Mouse (Mus musculus): Measurements from ENCODE around the gene Ssc5d. TPM values are rescaled to one million over a fixed set of nuclear protein-coding genes. Genes with fewer than 3 reads are reported as not detected.

Gene Ssc5d
- polyA plus RNA-seq, 1 experiment from 2014 or later = 2.6 TPM

DNA sequence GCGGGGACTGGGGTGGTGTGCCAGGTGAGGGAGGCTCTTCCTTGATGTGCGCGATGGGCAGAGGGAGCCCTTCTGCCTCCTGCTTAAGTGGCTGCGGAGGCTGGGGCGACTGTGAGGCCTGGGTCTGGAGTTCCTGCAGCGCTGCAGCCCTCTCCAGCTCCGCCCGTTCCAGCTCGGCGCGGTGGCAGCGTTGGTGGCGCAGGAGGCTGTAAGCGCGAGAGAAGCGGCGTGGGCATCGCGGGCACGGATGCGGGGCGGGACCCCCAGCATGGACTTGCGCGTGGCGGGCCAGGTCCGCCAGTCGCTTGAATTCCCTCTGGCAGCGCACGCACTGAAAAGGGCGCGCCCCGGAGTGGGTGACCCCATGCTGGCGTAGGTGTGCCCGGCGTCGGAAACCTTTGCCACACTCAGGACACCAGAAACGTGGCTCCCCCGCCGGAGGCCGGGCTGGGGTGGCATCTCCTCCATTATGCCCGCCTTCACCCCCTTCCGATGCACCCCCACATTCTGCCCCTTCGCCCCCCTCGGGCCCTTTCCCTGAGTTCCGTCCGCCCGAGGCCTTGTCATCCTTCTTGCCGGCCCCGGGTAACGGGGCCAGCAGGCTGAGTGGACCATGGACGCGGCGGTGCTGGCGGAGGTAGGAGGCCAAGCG, 67.9 kb downstream of the Ssc5d start:
- no peak overlapping the region for H3K9ac ChIP-seq (ENCODE audit: low read depth, low read length)
- H3K4me2 ChIP-seq (replicated peaks; ENCODE audit: low read depth) = no peak overlapping the region
- WGBS = 68% methylated on average over 54 of the region's 55 CpGs
- peaks cover 16% of the 10 kb centered on the region; the same call in 1 of the 2 replicates for H3K36me3 ChIP-seq (ENCODE audit: control insufficient read depth, insufficient read depth)
- H3K4me3 ChIP-seq (ENCODE audit: low read depth, low read length) = no peak overlapping the region
- H3K4me1 ChIP-seq (replicated peaks; ENCODE audit: control insufficient read depth, insufficient read depth, low read length) = no peaks in the 10 kb centered on the region
- no peak overlapping the region for H3K27ac ChIP-seq (ENCODE audit: low read depth, low read length)
- TF ChIP-seq CTCF (IDR thresholded peaks at IDR 0.05; ENCODE audit: low read depth) = no peak
- no peak for ATAC-seq
- no peaks in the 10 kb centered on the region for H3K27me3 ChIP-seq (replicated peaks; ENCODE audit: control insufficient read depth, insufficient read depth, low read length)
- 0 out of 2 replicates have a peak, but pooled peaks cover 3% of the 10 kb centered on the region for H3K9me3 ChIP-seq (ENCODE audit: control insufficient read depth)

DNA sequence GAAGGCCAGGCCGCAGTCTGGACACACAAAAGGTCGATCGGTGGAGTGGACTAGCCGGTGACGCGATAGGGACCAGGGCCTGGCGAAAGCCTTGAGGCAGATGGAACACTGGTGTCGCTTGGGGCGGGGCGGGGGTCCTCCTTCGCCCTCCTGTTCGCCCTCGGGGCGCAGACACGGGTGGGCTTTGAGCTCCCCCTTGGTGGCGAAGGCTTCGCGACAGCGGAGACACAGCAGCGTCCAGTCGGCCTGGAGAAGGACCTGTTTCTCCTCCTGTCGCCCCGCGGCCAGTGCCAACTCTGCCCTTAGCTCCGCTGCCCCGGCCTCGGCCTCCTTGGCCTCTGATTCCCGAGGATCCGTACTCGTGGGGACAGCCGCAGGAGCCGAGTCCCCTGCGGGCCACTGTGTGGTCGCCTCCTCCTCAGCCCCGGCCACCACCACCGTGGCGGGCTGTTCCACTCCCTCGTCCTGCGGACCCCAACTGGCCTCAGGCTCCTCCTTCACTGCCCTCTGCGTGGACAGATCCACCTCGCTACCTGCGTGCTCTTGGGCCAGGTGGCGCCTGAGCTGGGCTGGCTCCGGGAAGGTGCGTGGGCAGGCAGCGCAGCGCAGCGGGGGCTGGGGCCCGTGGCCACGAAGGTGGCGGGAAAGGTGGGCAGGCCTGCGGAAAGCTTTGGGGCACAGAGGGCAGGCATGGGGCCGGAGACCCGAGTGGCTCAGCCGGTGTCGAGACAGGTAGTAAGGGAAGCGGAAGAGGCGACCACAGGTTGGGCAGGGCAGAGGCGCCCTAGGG, 68.6 kb downstream of the Ssc5d start:
- Histone ChIP-seq H3K9ac (ENCODE audit: low read depth, low read length) (no peak overlapping the region), H3K4me1 (replicated peaks; ENCODE audit: control insufficient read depth, insufficient read depth, low read length) (no peaks in the 10 kb centered on the region), H3K4me2 (replicated peaks; ENCODE audit: low read depth) (no peak overlapping the region), H3K36me3 (ENCODE audit: control insufficient read depth, insufficient read depth) (peaks cover 16% of the 10 kb centered on the region; the same call in 1 of the 2 replicates), H3K27ac (ENCODE audit: low read depth, low read length) (no peak overlapping the region), H3K27me3 (replicated peaks; ENCODE audit: control insufficient read depth, insufficient read depth, low read length) (no peaks in the 10 kb centered on the region), H3K9me3 (ENCODE audit: control insufficient read depth) (0 out of 2 replicates have a peak, but pooled peaks cover 3% of the 10 kb centered on the region), H3K4me3 (ENCODE audit: low read depth, low read length) (no peak overlapping the region)
- no peak for TF ChIP-seq CTCF (IDR thresholded peaks at IDR 0.05; ENCODE audit: low read depth)
- ATAC-seq = no peak
- WGBS = 72% methylated on average over 59 of the region's 59 CpGs

Other genes starting within 250 kb of the Ssc5d start
- 43.3 and 45.6 TPM in 2 replicates for gene Hspbp1, start 240.7 kb upstream of the Ssc5d start, polyA plus RNA-seq (2015; fragmentation: Nextera tagmentation; extraction: Ambion mirVana)
- 0.89 and 0.98 TPM in 2 replicates for gene Brsk1, start 235.2 kb upstream of the Ssc5d start, polyA plus RNA-seq (2015; fragmentation: Nextera tagmentation; extraction: Ambion mirVana)
- 20.7 and 21.5 TPM in 2 replicates for gene Tmem150b, start 200.5 kb upstream of the Ssc5d start, polyA plus RNA-seq (2015; fragmentation: Nextera tagmentation; extraction: Ambion mirVana)
- gene Kmt5c, start 185.7 kb upstream of the Ssc5d start, polyA plus RNA-seq (2015; fragmentation: Nextera tagmentation; extraction: Ambion mirVana) = 35.8 and 40.2 TPM in 2 replicates
- gene Cox6b2, start 172.7 kb upstream of the Ssc5d start, polyA plus RNA-seq (2015; fragmentation: Nextera tagmentation; extraction: Ambion mirVana) = 48.5 and 48.8 TPM in 2 replicates
- not detected in 2 replicates for gene Fam71e2, start 154.5 kb upstream of the Ssc5d start, polyA plus RNA-seq (2015; fragmentation: Nextera tagmentation; extraction: Ambion mirVana)
- gene Il11, start 142.9 kb upstream of the Ssc5d start, polyA plus RNA-seq (2015; fragmentation: Nextera tagmentation; extraction: Ambion mirVana) = 0.12 and 0.30 TPM in 2 replicates
- 0.59 TPM in 1 of 2 replicates, not detected in the other for gene Tmem190, start 142.8 kb upstream of the Ssc5d start, polyA plus RNA-seq (2015; fragmentation: Nextera tagmentation; extraction: Ambion mirVana)
- gene Tmem238, start 136.1 kb upstream of the Ssc5d start, polyA plus RNA-seq (2015; fragmentation: Nextera tagmentation; extraction: Ambion mirVana) = 74.3 and 75.5 TPM in 2 replicates
- 419 and 467 TPM in 2 replicates for gene Rpl28, start 132.9 kb upstream of the Ssc5d start, polyA plus RNA-seq (2015; fragmentation: Nextera tagmentation; extraction: Ambion mirVana)
- 116 and 126 TPM in 2 replicates for gene Ube2s, start 113.2 kb upstream of the Ssc5d start, polyA plus RNA-seq (2015; fragmentation: Nextera tagmentation; extraction: Ambion mirVana)
- 0.07 and 0.09 TPM in 2 replicates for gene Shisa7, start 81.1 kb upstream of the Ssc5d start, polyA plus RNA-seq (2015; fragmentation: Nextera tagmentation; extraction: Ambion mirVana)
- 12.5 and 15.5 TPM in 2 replicates for gene Isoc2b, start 55.5 kb upstream of the Ssc5d start, polyA plus RNA-seq (2015; fragmentation: Nextera tagmentation; extraction: Ambion mirVana)
- 1.3 and 1.6 TPM in 2 replicates for gene Isoc2a, start 48.6 kb upstream of the Ssc5d start, polyA plus RNA-seq (2015; fragmentation: Nextera tagmentation; extraction: Ambion mirVana)
- gene Gm36210, start 19.3 kb upstream of the Ssc5d start, polyA plus RNA-seq (2015; fragmentation: Nextera tagmentation; extraction: Ambion mirVana) = not detected in 2 replicates
- 2.9 TPM in 2 replicates for gene Zfp628, start 10.6 kb upstream of the Ssc5d start, polyA plus RNA-seq (2015; fragmentation: Nextera tagmentation; extraction: Ambion mirVana)
- 1.5 and 1.9 TPM in 2 replicates for gene Nat14, start 3.8 kb upstream of the Ssc5d start, polyA plus RNA-seq (2015; fragmentation: Nextera tagmentation; extraction: Ambion mirVana)
- 0.47 and 0.76 TPM in 2 replicates for gene Sbk2, start 38.6 kb downstream of the Ssc5d start, polyA plus RNA-seq (2015; fragmentation: Nextera tagmentation; extraction: Ambion mirVana)
- gene Sbk3, start 45.4 kb downstream of the Ssc5d start, polyA plus RNA-seq (2015; fragmentation: Nextera tagmentation; extraction: Ambion mirVana) = not detected in 2 replicates
- gene Zfp579, start 70.4 kb downstream of the Ssc5d start, polyA plus RNA-seq (2015; fragmentation: Nextera tagmentation; extraction: Ambion mirVana) = 10.5 and 12.9 TPM in 2 replicates
- 21.9 and 22.6 TPM in 2 replicates for gene Zfp524, start 88.6 kb downstream of the Ssc5d start, polyA plus RNA-seq (2015; fragmentation: Nextera tagmentation; extraction: Ambion mirVana)
- 15.5 and 16.1 TPM in 2 replicates for gene Fiz1, start 88.9 kb downstream of the Ssc5d start, polyA plus RNA-seq (2015; fragmentation: Nextera tagmentation; extraction: Ambion mirVana)
- 4.4 and 4.7 TPM in 2 replicates for gene Gm44973, start 89.7 kb downstream of the Ssc5d start, polyA plus RNA-seq (2015; fragmentation: Nextera tagmentation; extraction: Ambion mirVana)
- 2.3 and 2.6 TPM in 2 replicates for gene Zfp865, start 94.6 kb downstream of the Ssc5d start, polyA plus RNA-seq (2015; fragmentation: Nextera tagmentation; extraction: Ambion mirVana)
- 8.3 and 8.8 TPM in 2 replicates for gene Ccdc106, start 94.8 kb downstream of the Ssc5d start, polyA plus RNA-seq (2015; fragmentation: Nextera tagmentation; extraction: Ambion mirVana)
- gene 4632433K11Rik, start 108.3 kb downstream of the Ssc5d start, polyA plus RNA-seq (2015; fragmentation: Nextera tagmentation; extraction: Ambion mirVana) = not detected in 2 replicates
- 6.4 and 6.5 TPM in 2 replicates for gene Zfp784, start 112.7 kb downstream of the Ssc5d start, polyA plus RNA-seq (2015; fragmentation: Nextera tagmentation; extraction: Ambion mirVana)
- 15.8 and 16.9 TPM in 2 replicates for gene Zfp580, start 125.8 kb downstream of the Ssc5d start, polyA plus RNA-seq (2015; fragmentation: Nextera tagmentation; extraction: Ambion mirVana)
- gene U2af2, start 136.4 kb downstream of the Ssc5d start, polyA plus RNA-seq (2015; fragmentation: Nextera tagmentation; extraction: Ambion mirVana) = 48.3 and 51.4 TPM in 2 replicates
- 98.0 and 106 TPM in 2 replicates for gene Epn1, start 154.4 kb downstream of the Ssc5d start, polyA plus RNA-seq (2015; fragmentation: Nextera tagmentation; extraction: Ambion mirVana)
- not detected in 2 replicates for gene Rfpl4, start 191.2 kb downstream of the Ssc5d start, polyA plus RNA-seq (2015; fragmentation: Nextera tagmentation; extraction: Ambion mirVana)
- 1.6 and 2.3 TPM in 2 replicates for gene Rasl2-9, start 200.2 kb downstream of the Ssc5d start, polyA plus RNA-seq (2015; fragmentation: Nextera tagmentation; extraction: Ambion mirVana)
- gene Vmn1r55, start 223.9 kb downstream of the Ssc5d start, polyA plus RNA-seq (2015; fragmentation: Nextera tagmentation; extraction: Ambion mirVana) = not detected in 2 replicates